Mouse (Mus musculus): ENCODE measurements around the gene Rap1gap2. TPM values are rescaled to one million over a fixed set of nuclear protein-coding genes. Genes with fewer than 3 reads are reported as not detected.
"Not testable (repeated sequence)": the region's sequence is repeated elsewhere in the genome, so short reads cannot be mapped to it uniquely, and the experiment has no call there.

Gene Rap1gap2
- polyA plus RNA-seq, 3 experiments from 2014 or later: 0.63 to 11.9 (median 1.6) TPM

GRCm38 (mm10) chr11:74621974-74622669 is 11.4 kb upstream of the Rap1gap2 start:
- ATAC-seq: no peak

DNA sequence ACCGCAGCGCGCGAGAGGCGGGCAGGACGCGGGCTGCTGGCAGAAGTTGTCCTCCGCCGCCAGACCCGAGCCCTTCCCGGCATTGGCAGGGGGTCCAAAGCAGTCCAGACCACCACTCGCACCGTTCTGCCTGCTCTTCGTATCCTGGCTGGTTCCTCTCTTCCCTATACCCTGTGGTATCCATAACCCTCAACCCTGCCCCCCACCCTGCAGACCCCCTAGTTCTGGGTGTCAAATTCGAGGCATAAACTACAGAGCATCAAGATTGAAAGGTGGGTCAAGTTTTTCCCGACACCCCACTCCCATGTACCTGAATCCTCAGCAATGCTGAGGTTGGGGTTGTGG is 9.2 kb upstream of the Rap1gap2 start:
- no peak for ATAC-seq

GRCm38 (mm10) chr11:74619201-74619955 is 8.7 kb upstream of the Rap1gap2 start, which contains the start of gene Ccdc92b:
TSS of gene Ccdc92b (plus strand) at chr11:74619605.
- no peak for ATAC-seq

DNA sequence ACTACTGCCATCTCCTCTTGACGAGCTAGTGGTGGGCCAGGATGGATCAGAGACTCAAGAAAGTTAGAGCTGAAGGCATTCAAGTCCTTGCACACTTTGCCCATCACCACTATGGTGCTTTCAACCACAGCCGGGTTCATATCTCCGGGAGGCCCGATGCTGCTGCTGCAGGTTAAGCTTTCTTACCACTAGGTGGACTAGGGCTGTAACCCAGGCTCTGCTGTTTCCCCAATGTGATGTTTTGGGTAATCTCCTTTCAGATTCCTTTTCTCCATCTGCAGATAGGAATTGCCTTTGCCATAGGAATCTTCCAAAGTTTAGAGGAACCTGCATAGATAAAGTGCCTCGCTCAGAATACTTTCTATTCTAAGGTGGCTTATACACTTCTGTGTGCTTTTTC is 4.9 kb upstream of the Rap1gap2 start:
- no peak for ATAC-seq

DNA sequence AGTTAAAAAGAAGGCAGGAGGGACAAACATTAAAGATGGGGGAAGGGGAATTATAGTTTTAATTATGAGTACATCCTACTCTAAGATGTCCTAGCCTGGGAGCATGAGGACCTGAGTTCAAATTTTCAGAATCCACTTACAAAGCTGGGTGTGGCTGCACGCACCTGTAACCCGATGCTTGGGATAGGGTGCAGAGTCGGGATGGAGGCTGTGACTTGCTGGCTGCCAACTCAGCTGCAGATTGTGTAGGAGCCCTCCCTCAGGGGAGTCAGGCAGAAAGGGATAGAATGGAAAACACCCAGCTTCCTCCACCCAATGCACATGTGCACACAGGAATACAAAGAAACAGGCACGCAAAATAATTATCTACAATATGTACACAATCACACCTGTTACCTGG is 2.7 kb upstream of the Rap1gap2 start:
- no peak for ATAC-seq

DNA sequence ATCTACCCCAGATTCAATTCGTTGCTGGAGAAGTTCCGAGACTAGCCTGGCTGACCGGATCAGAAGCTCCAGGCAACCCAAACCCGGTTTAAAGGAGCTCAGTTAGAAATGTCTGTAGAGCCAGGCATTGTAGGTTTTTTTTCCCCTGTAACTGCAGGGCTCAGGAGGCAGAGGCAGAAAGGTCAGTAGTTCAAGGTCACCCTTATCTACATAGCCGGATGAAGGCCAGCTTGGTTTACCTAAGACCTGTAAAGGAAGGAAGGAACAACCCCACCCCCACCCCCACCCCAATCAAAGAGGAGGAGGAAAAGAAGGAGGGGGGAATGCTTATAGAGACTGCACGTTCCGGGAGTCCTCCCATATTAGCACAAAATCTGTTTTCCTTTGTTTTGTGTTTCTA is 722 bp upstream of the Rap1gap2 start:
- ATAC-seq: no peak

DNA sequence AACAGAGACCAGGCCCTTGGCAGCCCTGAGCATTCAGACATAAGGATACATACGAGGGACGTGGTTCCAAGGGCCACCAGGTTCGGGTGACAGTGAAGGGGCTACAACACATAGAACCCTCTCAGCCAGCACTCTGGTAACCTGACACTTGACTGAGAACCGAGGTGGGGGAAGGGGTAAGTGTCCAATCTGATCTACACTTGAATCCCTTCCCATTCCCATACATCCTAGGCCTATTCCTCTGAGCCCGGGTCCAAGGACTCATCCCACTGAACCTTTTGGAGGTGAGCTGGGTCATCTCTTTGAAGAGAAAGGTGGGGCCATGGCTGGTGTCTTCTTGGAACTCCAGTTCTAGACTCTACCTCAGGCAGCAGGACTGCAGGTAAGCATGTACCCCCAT is 647 bp downstream of the Rap1gap2 start:
- ATAC-seq: no peak

- ATAC-seq: no peak
Measured at GRCm38 (mm10) chr11:74602286-74602685, 8.4 kb downstream of the Rap1gap2 start.

- no peak for ATAC-seq
Measured at GRCm38 (mm10) chr11:74597990-74598337, 12.8 kb downstream of the Rap1gap2 start.

DNA sequence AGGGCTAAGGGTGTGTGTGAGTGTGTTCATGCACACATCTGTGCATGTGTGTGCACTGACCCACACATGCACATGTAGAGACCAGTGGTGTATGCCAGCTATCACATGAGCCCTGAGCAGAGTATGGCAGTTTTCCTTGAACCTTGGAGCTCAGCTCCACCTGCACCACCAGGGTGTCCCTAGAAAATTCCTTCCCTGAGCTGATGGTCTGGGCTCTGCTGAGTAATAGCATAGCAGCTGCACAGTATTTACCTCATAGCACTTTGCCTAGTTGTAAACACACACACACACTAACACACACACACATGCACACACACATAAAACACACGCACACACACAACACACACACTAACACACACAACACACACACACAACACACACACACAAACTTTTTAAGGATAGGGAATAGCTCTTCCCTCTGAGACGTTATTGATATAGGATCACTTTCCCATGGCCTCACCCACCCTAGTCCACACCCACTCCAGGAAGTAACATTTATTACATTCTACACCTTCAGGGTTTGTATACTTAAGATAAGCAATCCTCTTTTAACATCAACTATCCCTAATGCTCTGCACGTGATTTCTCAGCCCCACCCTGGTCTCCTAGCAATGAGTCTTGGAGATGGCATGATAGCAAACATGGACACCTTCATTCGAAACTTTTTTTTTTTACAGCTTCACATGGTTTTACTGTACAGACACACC is 13.3 kb downstream of the Rap1gap2 start:
- ATAC-seq: no peak

- ATAC-seq: no peak
Measured at GRCm38 (mm10) chr11:74592246-74592645, 18.5 kb downstream of the Rap1gap2 start.

DNA sequence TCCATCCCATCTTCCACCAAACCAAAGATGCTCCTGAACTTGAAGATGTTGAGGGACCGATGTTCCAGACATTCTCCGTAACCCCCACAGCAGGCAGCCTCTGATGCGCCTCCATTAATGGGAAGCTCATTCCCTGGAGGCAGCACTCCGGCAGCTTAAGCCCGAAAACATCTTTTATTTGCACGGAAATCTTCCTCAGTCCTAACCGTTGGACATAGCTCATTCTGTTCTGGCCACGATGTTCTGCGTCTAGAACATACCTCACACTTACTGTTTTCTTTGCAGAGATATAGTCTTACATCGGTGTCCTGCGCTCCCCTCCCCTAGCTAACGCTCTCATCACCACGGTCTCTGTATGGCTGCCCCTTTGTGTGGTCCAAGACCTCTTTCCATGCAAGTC is 20.0 kb downstream of the Rap1gap2 start:
- no peak for ATAC-seq

DNA sequence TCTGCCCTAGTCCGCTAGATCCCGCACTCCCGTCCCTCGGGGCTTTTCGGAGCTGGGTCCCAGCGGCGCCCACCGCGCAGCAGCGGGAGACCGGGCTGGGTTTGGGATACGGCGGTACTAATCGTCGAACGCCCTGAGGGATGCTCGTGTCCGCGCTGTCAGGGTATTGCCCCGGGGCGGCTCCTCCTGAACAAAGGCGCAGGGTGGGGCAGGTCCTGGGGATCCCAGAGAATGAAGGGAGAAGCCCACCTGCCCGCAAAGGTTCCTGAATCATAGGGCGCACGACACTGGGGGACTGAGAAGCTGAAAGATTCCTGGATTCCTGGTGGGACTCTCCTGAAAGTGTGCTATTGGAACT is 20.5 kb downstream of the Rap1gap2 start:
- no peak for ATAC-seq

GRCm38 (mm10) chr11:74589401-74590238 is 21.1 kb downstream of the Rap1gap2 start:
- no peak for ATAC-seq

DNA sequence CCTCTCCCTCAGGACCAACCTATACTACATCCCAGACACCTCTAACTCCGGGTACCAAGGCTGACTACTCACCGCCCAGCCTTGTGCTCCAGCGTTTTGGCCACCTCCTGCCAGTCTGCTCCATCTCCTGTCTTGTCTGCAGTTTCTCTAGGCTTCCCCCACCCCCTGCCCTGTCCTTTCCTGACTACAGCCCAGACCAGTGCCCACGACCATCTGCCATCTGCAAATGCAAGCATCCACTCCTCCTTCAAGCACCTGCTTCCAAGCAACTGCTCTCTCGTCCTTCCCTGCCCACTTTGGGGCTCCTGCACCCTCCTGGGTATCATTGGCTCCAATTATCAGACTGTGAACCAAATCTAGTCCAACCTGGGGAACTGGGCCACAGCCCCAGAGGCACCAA is 24.3 kb downstream of the Rap1gap2 start:
- ATAC-seq: no peak

- no peak for ATAC-seq
Measured at GRCm38 (mm10) chr11:74584946-74585723, 25.6 kb downstream of the Rap1gap2 start.

- ATAC-seq: no peak
Measured at GRCm38 (mm10) chr11:74583824-74584349, 26.8 kb downstream of the Rap1gap2 start.

DNA sequence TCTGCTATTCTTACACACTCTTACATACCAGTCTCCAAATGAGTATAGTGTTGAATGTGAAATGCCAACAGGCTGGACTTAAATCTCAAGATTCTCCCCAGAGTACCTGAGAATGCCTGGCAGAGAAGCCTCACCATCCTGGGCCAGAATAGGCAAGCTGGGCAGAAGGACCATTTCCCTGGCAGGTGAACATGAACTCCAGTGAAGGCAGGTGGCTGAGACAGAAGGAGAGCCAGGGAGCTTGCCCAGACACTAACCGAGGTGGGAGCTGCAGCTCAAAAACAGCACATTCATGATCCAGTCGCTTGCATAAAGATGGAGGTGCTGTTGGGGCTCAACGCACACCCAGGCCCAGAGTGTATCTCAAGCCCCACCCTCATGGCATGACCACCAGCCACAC is 28.3 kb downstream of the Rap1gap2 start:
- no peak for ATAC-seq

- not testable (repeated sequence) for ATAC-seq
Measured at GRCm38 (mm10) chr11:74581333-74581732, 29.4 kb downstream of the Rap1gap2 start.

GRCm38 (mm10) chr11:74577068-74577467 is 33.6 kb downstream of the Rap1gap2 start:
- no peak for ATAC-seq

DNA sequence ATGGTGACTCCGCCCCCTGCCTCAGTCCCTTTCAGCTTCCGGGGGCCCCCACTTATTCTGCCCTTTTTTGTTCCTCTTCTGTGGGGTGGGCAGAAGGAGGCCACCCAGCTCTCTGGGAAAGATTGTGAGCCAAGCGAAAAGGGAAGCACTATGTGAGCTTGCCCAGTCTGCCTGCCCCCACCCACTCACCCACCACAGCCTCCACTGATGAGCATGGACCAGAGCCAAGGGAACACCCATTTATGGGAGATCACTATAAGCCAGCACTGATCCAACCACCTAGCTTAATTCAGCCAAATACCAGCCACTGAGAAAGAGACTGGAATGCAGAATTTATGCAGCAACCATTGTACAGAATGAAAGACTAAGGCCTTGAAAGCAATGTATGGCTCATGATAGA is 34.8 kb downstream of the Rap1gap2 start:
- ATAC-seq: no peak
